Mouse (Mus musculus): ENCODE data around the gene Asgr2. TPM values are rescaled to one million over a fixed set of nuclear protein-coding genes. Genes with fewer than 3 reads are reported as not detected.
"Not testable (repeated sequence)": the region's sequence is repeated elsewhere in the genome, so short reads cannot be mapped to it uniquely, and the experiment has no call there.

The Asgr2 gene
- polyA plus RNA-seq, 1 experiment from 2014 or later: not detected

GRCm38 (mm10) chr11:70103701-70104315, 11.4 kb downstream of the Asgr2 start:
- Histone ChIP-seq H3K4me1 (no peaks in the 10 kb centered on the region), H3K36me3 (no peaks in the 10 kb centered on the region), H3K27me3 (ENCODE audit: low read depth, poor library complexity, severe bottlenecking) (no peaks in the 10 kb centered on the region), H3K9me3 (replicated peaks) (no peaks in the 10 kb centered on the region), H3K4me3 (no peak overlapping the region), H3K27ac (no peak overlapping the region)
- 87% methylated on average over 14 of the region's 14 CpGs for WGBS
- no peak for DNase-seq (ENCODE audit: low spot score)

GRCm38 (mm10) chr11:70107085-70107484, 14.6 kb downstream of the Asgr2 start:
- Histone ChIP-seq H3K4me3 (no peak overlapping the region), H3K27me3 (ENCODE audit: low read depth, poor library complexity, severe bottlenecking) (no peaks in the 10 kb centered on the region), H3K4me1 (no peaks in the 10 kb centered on the region), H3K9me3 (replicated peaks) (no peaks in the 10 kb centered on the region), H3K27ac (no peak overlapping the region), H3K36me3 (no peaks in the 10 kb centered on the region)
- WGBS: 71% methylated on average over 8 of the region's 8 CpGs
- DNase-seq (ENCODE audit: low spot score): no peak

- 74% methylated on average over 3 of the region's 3 CpGs for WGBS
- Histone ChIP-seq H3K9me3 (replicated peaks) (no peaks in the 10 kb centered on the region), H3K27ac (no peak overlapping the region), H3K36me3 (no peaks in the 10 kb centered on the region), H3K4me1 (peaks cover 3% of the 10 kb centered on the region; the same call in 1 of the 2 replicates), H3K4me3 (no peak overlapping the region), H3K27me3 (ENCODE audit: low read depth, poor library complexity, severe bottlenecking) (no peaks in the 10 kb centered on the region)
- DNase-seq (ENCODE audit: low spot score): peak; percentile 53
These were observed 17.7 kb downstream of the Asgr2 start for GRCm38 (mm10) chr11:70110146-70110545.

- Histone ChIP-seq H3K4me3 (no peak overlapping the region), H3K27me3 (ENCODE audit: low read depth, poor library complexity, severe bottlenecking) (no peaks in the 10 kb centered on the region), H3K36me3 (no peaks in the 10 kb centered on the region), H3K4me1 (peaks cover 3% of the 10 kb centered on the region; the same call in 1 of the 2 replicates), H3K27ac (no peak overlapping the region), H3K9me3 (replicated peaks) (no peaks in the 10 kb centered on the region)
- DNase-seq (ENCODE audit: low spot score): no peak
- 48% methylated on average over 4 of the region's 4 CpGs for WGBS
These were observed 22.1 kb downstream of the Asgr2 start for GRCm38 (mm10) chr11:70114562-70114961.

- Histone ChIP-seq H3K9me3 (replicated peaks) (no peaks in the 10 kb centered on the region; the same call in 1 of the 2 replicates), H3K36me3 (no peaks in the 10 kb centered on the region), H3K27me3 (ENCODE audit: low read depth, poor library complexity, severe bottlenecking) (no peaks in the 10 kb centered on the region), H3K4me1 (peaks cover 3% of the 10 kb centered on the region; the same call in 1 of the 2 replicates), H3K4me3 (no peak overlapping the region), H3K27ac (no peak overlapping the region)
- no peak for DNase-seq (ENCODE audit: low spot score)
- WGBS: 92% methylated on average over 3 of the region's 3 CpGs
These were observed 23.5 kb downstream of the Asgr2 start for GRCm38 (mm10) chr11:70115901-70116300.

- 86% methylated on average over 9 of the region's 9 CpGs for WGBS
- H3K4me3 ChIP-seq: no peak within 1 kb of the TSS
- no peaks in the 10 kb centered on the region for H3K36me3 ChIP-seq
- no peaks in the 10 kb centered on the region for H3K9me3 ChIP-seq (replicated peaks)
- H3K4me1 ChIP-seq: no peaks in the 10 kb centered on the region
- H3K27me3 ChIP-seq (ENCODE audit: low read depth, poor library complexity, severe bottlenecking): no peaks in the 10 kb centered on the region
- no peak for DNase-seq (ENCODE audit: low spot score)
- no peak within 1 kb of the TSS for H3K27ac ChIP-seq
These were observed 37.5 kb downstream of the Asgr2 start, which contains the start of gene Mgl2 for GRCm38 (mm10) chr11:70129926-70130379. Gene Mgl2 (plus strand): TSS chr11:70130329.

GRCm38 (mm10) chr11:70135001-70135400, 42.6 kb downstream of the Asgr2 start:
- H3K27me3 ChIP-seq (ENCODE audit: low read depth, poor library complexity, severe bottlenecking); H3K4me1 ChIP-seq; DNase-seq (ENCODE audit: low spot score): not testable (repeated sequence)

GRCm38 (mm10) chr11:70135925-70136324, 43.5 kb downstream of the Asgr2 start:
- H3K9me3 ChIP-seq (replicated peaks); H3K27ac ChIP-seq; H3K4me3 ChIP-seq; DNase-seq (ENCODE audit: low spot score); H3K36me3 ChIP-seq; H3K27me3 ChIP-seq (ENCODE audit: low read depth, poor library complexity, severe bottlenecking); H3K4me1 ChIP-seq: not testable (repeated sequence)
- WGBS: 95% methylated on average over 8 of the region's 8 CpGs

More at GRCm38 (mm10) chr11:70135001-70135400, 42.6 kb downstream of the Asgr2 start:
- WGBS: 76% methylated on average over 3 of the region's 3 CpGs
- H3K27ac ChIP-seq; H3K36me3 ChIP-seq; H3K9me3 ChIP-seq (replicated peaks); H3K4me3 ChIP-seq: not testable (repeated sequence)

- no peak overlapping the region for H3K4me3 ChIP-seq
- no peak for DNase-seq (ENCODE audit: low spot score)
- 86% methylated on average over 10 of the region's 10 CpGs for WGBS
- no peaks in the 10 kb centered on the region for H3K36me3 ChIP-seq
- H3K27me3 ChIP-seq (ENCODE audit: low read depth, poor library complexity, severe bottlenecking): no peaks in the 10 kb centered on the region
- no peaks in the 10 kb centered on the region for H3K9me3 ChIP-seq (replicated peaks)
- H3K4me1 ChIP-seq: no peaks in the 10 kb centered on the region
- H3K27ac ChIP-seq: no peak overlapping the region
These were observed 46.7 kb downstream of the Asgr2 start for GRCm38 (mm10) chr11:70139171-70139570.

- H3K9me3 ChIP-seq (replicated peaks): no peaks in the 10 kb centered on the region
- H3K4me1 ChIP-seq: no peaks in the 10 kb centered on the region
- H3K4me3 ChIP-seq: no peak overlapping the region
- H3K27me3 ChIP-seq (ENCODE audit: low read depth, poor library complexity, severe bottlenecking): no peaks in the 10 kb centered on the region
- H3K36me3 ChIP-seq: no peaks in the 10 kb centered on the region
- H3K27ac ChIP-seq: no peak overlapping the region
- no peak for DNase-seq (ENCODE audit: low spot score)
- 79% methylated on average over 3 of the region's 3 CpGs for WGBS
These were observed 58.6 kb downstream of the Asgr2 start for GRCm38 (mm10) chr11:70151072-70151471.

Other genes with a start within 250 kb of the Asgr2 start
- 96.7 and 117 TPM in 2 replicates for gene Plscr3, start 246.3 kb upstream of the Asgr2 start, polyA plus RNA-seq (2016; fragmentation: Nextera tagmentation; extraction: Ambion mirVana)
- gene Tnk1, start 233.9 kb upstream of the Asgr2 start, polyA plus RNA-seq (2016; fragmentation: Nextera tagmentation; extraction: Ambion mirVana): 1.1 TPM in 2 replicates
- gene Tmem95, start 214.6 kb upstream of the Asgr2 start, polyA plus RNA-seq (2016; fragmentation: Nextera tagmentation; extraction: Ambion mirVana): not detected in 2 replicates
- 6.1 and 6.4 TPM in 2 replicates for gene Kctd11, start 211.2 kb upstream of the Asgr2 start, polyA plus RNA-seq (2016; fragmentation: Nextera tagmentation; extraction: Ambion mirVana)
- 0.93 and 1.7 TPM in 2 replicates for gene Acap1, start 197.1 kb upstream of the Asgr2 start, polyA plus RNA-seq (2016; fragmentation: Nextera tagmentation; extraction: Ambion mirVana)
- gene 2810408A11Rik, start 191.7 kb upstream of the Asgr2 start, polyA plus RNA-seq (2016; fragmentation: Nextera tagmentation; extraction: Ambion mirVana): 20.2 and 25.8 TPM in 2 replicates
- 12.6 and 13.3 TPM in 2 replicates for gene Neurl4, start 191.6 kb upstream of the Asgr2 start, polyA plus RNA-seq (2016; fragmentation: Nextera tagmentation; extraction: Ambion mirVana)
- gene Gps2, start 178.8 kb upstream of the Asgr2 start, polyA plus RNA-seq (2016; fragmentation: Nextera tagmentation; extraction: Ambion mirVana): 77.7 and 91.6 TPM in 2 replicates
- gene Eif5a, start 170.7 kb upstream of the Asgr2 start, polyA plus RNA-seq (2016; fragmentation: Nextera tagmentation; extraction: Ambion mirVana): 3,029 and 3,766 TPM in 2 replicates
- gene Ybx2, start 156.8 kb upstream of the Asgr2 start, polyA plus RNA-seq (2016; fragmentation: Nextera tagmentation; extraction: Ambion mirVana): 6.1 TPM in 2 replicates
- 19.9 and 29.3 TPM in 2 replicates for gene Slc2a4, start 144.5 kb upstream of the Asgr2 start, polyA plus RNA-seq (2016; fragmentation: Nextera tagmentation; extraction: Ambion mirVana)
- gene Cldn7, start 127.9 kb upstream of the Asgr2 start, polyA plus RNA-seq (2016; fragmentation: Nextera tagmentation; extraction: Ambion mirVana): 28.7 and 35.4 TPM in 2 replicates
- 22.2 and 24.8 TPM in 2 replicates for gene Ctdnep1, start 111.5 kb upstream of the Asgr2 start, polyA plus RNA-seq (2016; fragmentation: Nextera tagmentation; extraction: Ambion mirVana)
- 154 and 176 TPM in 2 replicates for gene Elp5, start 110.1 kb upstream of the Asgr2 start, polyA plus RNA-seq (2016; fragmentation: Nextera tagmentation; extraction: Ambion mirVana)
- gene Gabarap, start 101.5 kb upstream of the Asgr2 start, polyA plus RNA-seq (2016; fragmentation: Nextera tagmentation; extraction: Ambion mirVana): 280 and 332 TPM in 2 replicates
- gene Phf23, start 96.9 kb upstream of the Asgr2 start, polyA plus RNA-seq (2016; fragmentation: Nextera tagmentation; extraction: Ambion mirVana): 101 and 106 TPM in 2 replicates
- 65.2 and 70.6 TPM in 2 replicates for gene Dvl2, start 92.0 kb upstream of the Asgr2 start, polyA plus RNA-seq (2016; fragmentation: Nextera tagmentation; extraction: Ambion mirVana)
- 36.4 and 52.1 TPM in 2 replicates for gene Acadvl, start 77.2 kb upstream of the Asgr2 start, polyA plus RNA-seq (2016; fragmentation: Nextera tagmentation; extraction: Ambion mirVana)
- gene Dlg4, start 75.7 kb upstream of the Asgr2 start, polyA plus RNA-seq (2016; fragmentation: Nextera tagmentation; extraction: Ambion mirVana): 8.8 and 12.9 TPM in 2 replicates
- gene Asgr1, start 38.6 kb upstream of the Asgr2 start, polyA plus RNA-seq (2016; fragmentation: Nextera tagmentation; extraction: Ambion mirVana): 0.71 and 0.74 TPM in 2 replicates
- gene Mgl2, start 37.7 kb downstream of the Asgr2 start, polyA plus RNA-seq (2016; fragmentation: Nextera tagmentation; extraction: Ambion mirVana): 0.10 and 0.16 TPM in 2 replicates
- not detected in 2 replicates for gene Clec10a, start 63.6 kb downstream of the Asgr2 start, polyA plus RNA-seq (2016; fragmentation: Nextera tagmentation; extraction: Ambion mirVana)
- 0.84 and 1.6 TPM in 2 replicates for gene Slc16a11, start 120.1 kb downstream of the Asgr2 start, polyA plus RNA-seq (2016; fragmentation: Nextera tagmentation; extraction: Ambion mirVana)
- gene Slc16a13, start 128.4 kb downstream of the Asgr2 start, polyA plus RNA-seq (2016; fragmentation: Nextera tagmentation; extraction: Ambion mirVana): 11.6 and 16.3 TPM in 2 replicates
- 5.6 and 7.5 TPM in 2 replicates for gene Bcl6b, start 137.2 kb downstream of the Asgr2 start, polyA plus RNA-seq (2016; fragmentation: Nextera tagmentation; extraction: Ambion mirVana)
- 220 and 235 TPM in 2 replicates for gene 0610010K14Rik, start 145.3 kb downstream of the Asgr2 start, polyA plus RNA-seq (2016; fragmentation: Nextera tagmentation; extraction: Ambion mirVana)
- gene Gm21988, start 147.2 kb downstream of the Asgr2 start, polyA plus RNA-seq (2016; fragmentation: Nextera tagmentation; extraction: Ambion mirVana): 9.7 TPM in 2 replicates
- 84.7 and 93.5 TPM in 2 replicates for gene Rnasek, start 147.2 kb downstream of the Asgr2 start, polyA plus RNA-seq (2016; fragmentation: Nextera tagmentation; extraction: Ambion mirVana)
- 2.0 and 2.9 TPM in 2 replicates for gene Alox12, start 162.7 kb downstream of the Asgr2 start, polyA plus RNA-seq (2016; fragmentation: Nextera tagmentation; extraction: Ambion mirVana)
- gene Alox12e, start 230.0 kb downstream of the Asgr2 start, polyA plus RNA-seq (2016; fragmentation: Nextera tagmentation; extraction: Ambion mirVana): 0.06 TPM in 1 of 2 replicates, not detected in the other

Data from limb, embryonic 10.5 days (tissue).